Mouse (Mus musculus) CH12.LX (cell line): ENCODE data around the gene Lmntd2.

Source experiments
- CHD2 ChIP-seq: IDR thresholded peaks from 2 replicates; pipeline ENCODE4 v1.6.1; 2011; ENCODE audit warnings: low read length, improper control_type of control experiment
- CTCF ChIP-seq, 2 experiments: IDR thresholded peaks in 1 of 2; conservative IDR thresholded peaks in 1 of 2; 2 replicates each; pipeline ENCODE4 v1.5.1; 2011 to 2012; ENCODE audit warnings: low read depth in 2 of 2, low read length in 2 of 2, improper control_type of control experiment in 1 of 2, inconsistent platforms in 1 of 2, mild to moderate bottlenecking in 1 of 2, moderate library complexity in 1 of 2
- EP300 ChIP-seq: IDR thresholded peaks from 2 replicates; pipeline ENCODE4 v1.6.1; 2011; ENCODE audit warnings: low read length, improper control_type of control experiment
- HCFC1 ChIP-seq: IDR thresholded peaks from 2 replicates; pipeline ENCODE4 v1.6.1; 2012; ENCODE audit warnings: low read depth, mild to moderate bottlenecking, inconsistent platforms, low read length, improper control_type of control experiment
- MAFK ChIP-seq: IDR thresholded peaks from 2 replicates; pipeline ENCODE4 v1.6.1; 2011; ENCODE audit warnings: low read length, improper control_type of control experiment; ENCODE audit not compliant: insufficient replicate concordance
- MEF2A ChIP-seq: IDR thresholded peaks from 2 replicates; pipeline ENCODE4 v1.6.1; 2014; ENCODE audit warnings: low read depth, mild to moderate bottlenecking, inconsistent platforms, low read length, improper control_type of control experiment, borderline replicate concordance
- MYC ChIP-seq: IDR thresholded peaks from 2 replicates; pipeline ENCODE4 v1.6.1; 2011; ENCODE audit warnings: low read depth, mild to moderate bottlenecking, improper control_type of control experiment, low read length
- POLR2A ChIP-seq: IDR thresholded peaks from 2 replicates; pipeline ENCODE4 v1.6.1; 2011; ENCODE audit warnings: low read depth, mild to moderate bottlenecking, improper control_type of control experiment, low read length
- TBP ChIP-seq: conservative IDR thresholded peaks from 2 replicates; pipeline ENCODE4 v1.6.1; 2011; ENCODE audit warnings: low read depth, low read length, improper control_type of control experiment
- TCF12 ChIP-seq: IDR thresholded peaks from 2 replicates; pipeline ENCODE4 v1.6.1; 2014; ENCODE audit warnings: low read depth, mild to moderate bottlenecking, inconsistent platforms, low read length, improper control_type of control experiment
- USF1 ChIP-seq: IDR thresholded peaks from 2 replicates; pipeline ENCODE4 v1.6.1; 2014; ENCODE audit warnings: low read depth, mild to moderate bottlenecking, inconsistent platforms, low read length, improper control_type of control experiment
- ZNF384 ChIP-seq: IDR thresholded peaks from 2 replicates; pipeline ENCODE4 v1.6.1; 2012; ENCODE audit warnings: low read depth, low read length, improper control_type of control experiment, inconsistent platforms

GRCm38 (mm10) chr7:141216894-141217293, 3.0 kb upstream of the Lmntd2 start:
- TF ChIP-seq POLR2A (no peak), MYC (no peak), EP300 (no peak), CTCF (conservative IDR thresholded peaks at IDR 0.05 in 1 of 2, IDR thresholded peaks at IDR 0.05 in 1 of 2; ENCODE audit: low read depth in 2 of 2, low read length in 2 of 2) (no peak), MEF2A (no peak), USF1 (no peak), CHD2 (no peak), TBP (no peak), TCF12 (no peak), HCFC1 (no peak), MAFK (no peak), ZNF384 (no peak)
